Mouse (Mus musculus): ENCODE results near the gene Sos1.
"Not testable (repeated sequence)": the region's sequence is repeated elsewhere in the genome, so short reads cannot be mapped to it uniquely, and the experiment has no call there.

Gene Sos1

GRCm38 (mm10) chr17:80496185-80496584 is 15.9 kb upstream of the Sos1 start:
- in situ Hi-C loops (cut with MboI, MseI) = no loop called here

- in situ Hi-C loops (cut with MboI, MseI) = no loop called here
These were observed 13.6 kb upstream of the Sos1 start for GRCm38 (mm10) chr17:80493891-80494290.

DNA sequence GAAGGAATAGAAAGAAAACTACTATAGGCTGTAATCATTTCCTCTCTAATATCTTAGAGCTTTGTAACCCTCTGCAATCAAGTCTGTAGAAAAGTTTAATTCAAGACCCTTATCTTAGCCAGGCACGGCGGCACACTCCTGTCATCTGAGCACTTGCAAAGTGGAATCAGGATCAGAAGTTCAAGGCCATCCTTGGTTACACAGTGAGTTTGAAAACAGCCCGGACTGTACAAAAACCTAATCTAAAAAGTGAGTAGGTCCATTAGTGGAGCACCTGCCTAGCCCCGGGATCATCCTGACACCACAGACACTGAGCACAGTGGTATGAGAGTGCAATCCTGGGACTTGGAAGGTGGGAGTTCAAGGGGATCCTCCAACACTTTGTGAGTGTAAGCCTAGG is 12.6 kb upstream of the Sos1 start:
- in situ Hi-C loops (cut with MboI, MseI) = no loop called here

DNA sequence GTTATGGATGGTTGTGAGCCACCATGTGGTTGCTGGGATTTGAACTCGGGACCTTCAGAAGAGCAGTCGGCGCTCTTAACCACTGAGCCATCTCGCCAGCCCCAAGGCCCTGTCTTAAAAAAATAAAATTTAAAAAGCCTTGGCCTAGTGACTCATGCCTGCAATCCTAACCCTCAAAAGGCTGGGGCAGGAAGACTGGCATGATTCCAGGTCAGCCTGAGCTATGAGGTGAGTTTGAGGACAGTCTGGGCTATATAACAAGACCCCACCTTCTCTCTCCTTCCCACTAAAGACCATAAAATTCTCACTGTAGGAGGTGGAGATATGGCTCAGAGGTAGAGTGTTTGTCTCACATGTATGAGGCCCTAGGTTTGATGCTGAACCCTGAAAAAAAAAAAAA is 12.0 kb upstream of the Sos1 start:
- in situ Hi-C loops (cut with MboI, MseI) = no loop called here

DNA sequence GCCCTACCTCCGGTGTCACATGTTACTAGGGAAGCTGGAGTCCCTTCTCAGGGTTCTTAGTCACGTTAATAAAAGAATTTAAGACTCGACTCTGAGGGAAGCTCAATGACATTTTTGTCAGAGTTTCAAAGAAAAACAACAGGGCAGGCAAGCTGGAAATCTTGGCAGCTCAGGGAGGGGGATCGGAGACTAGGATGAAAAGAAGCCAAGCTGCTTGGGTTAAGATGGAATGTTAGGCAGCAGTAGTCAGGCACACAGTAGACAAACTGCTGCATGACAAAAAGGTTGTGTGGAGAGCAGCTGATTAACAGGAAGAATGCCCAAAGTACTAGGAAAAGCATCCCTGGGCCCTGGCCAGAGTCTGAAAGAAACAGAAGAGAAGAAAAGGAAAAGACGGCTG is 9.9 kb upstream of the Sos1 start:
- in situ Hi-C loops (cut with MboI, MseI) = no loop called here

GRCm38 (mm10) chr17:80488918-80489317 is 8.7 kb upstream of the Sos1 start:
- in situ Hi-C loops (cut with MboI, MseI) = no loop called here

DNA sequence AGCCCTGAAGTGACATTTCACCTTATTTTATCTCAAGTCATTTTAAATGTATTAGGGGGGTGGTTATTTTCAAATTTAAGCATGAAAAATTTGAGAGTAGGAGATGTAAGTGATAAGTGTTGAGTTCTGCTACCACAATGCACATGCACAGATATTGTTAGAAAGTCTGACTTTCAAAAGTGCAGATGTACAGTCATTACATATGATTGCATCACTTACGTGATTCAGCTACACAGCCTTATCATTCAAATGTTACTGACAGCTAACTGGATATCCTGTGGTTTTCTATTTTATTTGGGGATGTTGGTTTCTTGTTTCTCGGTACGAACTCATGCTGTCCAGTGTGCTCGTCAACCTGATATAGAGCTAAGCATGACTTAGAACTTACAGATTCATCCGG is 4.9 kb upstream of the Sos1 start:
- in situ Hi-C loops (cut with MboI, MseI) = no loop called here

DNA sequence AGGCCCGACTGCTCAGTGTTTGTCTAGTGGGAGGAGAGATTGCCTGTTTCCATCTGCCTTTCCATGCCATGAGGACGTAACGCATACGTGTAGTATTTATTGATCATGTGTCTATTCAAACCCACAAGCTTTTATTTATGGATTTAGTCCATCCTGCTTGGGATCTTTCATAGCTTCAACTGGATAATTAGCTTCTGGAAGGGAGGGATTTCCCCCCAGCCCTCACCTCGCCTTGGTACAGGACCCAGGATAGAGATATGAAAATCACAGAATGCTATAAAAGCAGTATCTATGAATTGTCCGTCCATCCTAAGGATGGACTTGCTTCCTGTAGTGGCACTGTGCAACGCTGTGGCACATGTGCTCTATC is 587 bp upstream of the Sos1 start:
- in situ Hi-C loops (cut with MboI, MseI) = loop anchor here (5.0 kb wide), 1 partner anchor 71 kb away; no protein-coding TSS in a partner anchor

GRCm38 (mm10) chr17:80479295-80480030 is 790 bp downstream of the Sos1 start:
- in situ Hi-C loops (cut with MboI, MseI) = loop anchor here (5.0 kb wide), 1 partner anchor 73 kb away; no protein-coding TSS in a partner anchor

DNA sequence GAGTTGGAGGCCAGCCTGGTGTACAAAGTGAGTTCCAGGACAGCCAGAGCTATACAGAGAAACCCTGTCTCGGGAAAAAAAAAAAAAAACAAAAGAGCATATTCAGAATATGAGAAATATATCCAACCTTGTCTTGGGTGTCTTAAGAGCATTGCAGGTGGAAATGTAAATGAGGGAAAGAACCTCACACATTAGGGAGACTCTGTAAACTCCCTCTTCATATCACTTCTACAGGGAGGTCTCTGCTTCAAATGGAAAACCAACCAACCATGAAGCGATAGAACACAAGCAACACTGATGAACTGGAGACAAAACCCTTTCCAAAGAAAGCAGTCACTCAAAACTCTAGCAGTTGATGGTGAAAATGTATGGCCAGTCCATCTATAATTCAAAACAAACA is 2.6 kb downstream of the Sos1 start:
- in situ Hi-C loops (cut with MboI, MseI) = no loop called here

DNA sequence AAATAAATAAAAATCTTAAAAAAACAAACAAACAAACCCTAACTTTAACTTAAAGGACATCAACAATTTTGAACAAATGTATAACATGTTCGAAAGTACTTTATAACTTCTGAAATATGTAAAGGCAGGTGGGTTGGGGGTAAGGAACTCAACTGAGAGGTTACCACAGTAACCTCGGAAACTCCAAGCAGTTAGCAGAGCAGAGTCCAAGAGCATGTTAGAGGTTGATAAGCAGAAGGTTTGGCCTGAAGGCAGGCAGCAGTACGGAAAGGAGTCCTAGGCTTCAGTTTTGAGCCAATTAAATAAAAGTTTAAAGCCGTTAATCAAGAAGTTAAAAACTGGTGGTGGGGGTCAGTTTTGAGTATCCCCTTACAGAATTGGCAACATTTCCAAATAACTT is 3.8 kb downstream of the Sos1 start:
- in situ Hi-C loops (cut with MboI, MseI) = no loop called here

DNA sequence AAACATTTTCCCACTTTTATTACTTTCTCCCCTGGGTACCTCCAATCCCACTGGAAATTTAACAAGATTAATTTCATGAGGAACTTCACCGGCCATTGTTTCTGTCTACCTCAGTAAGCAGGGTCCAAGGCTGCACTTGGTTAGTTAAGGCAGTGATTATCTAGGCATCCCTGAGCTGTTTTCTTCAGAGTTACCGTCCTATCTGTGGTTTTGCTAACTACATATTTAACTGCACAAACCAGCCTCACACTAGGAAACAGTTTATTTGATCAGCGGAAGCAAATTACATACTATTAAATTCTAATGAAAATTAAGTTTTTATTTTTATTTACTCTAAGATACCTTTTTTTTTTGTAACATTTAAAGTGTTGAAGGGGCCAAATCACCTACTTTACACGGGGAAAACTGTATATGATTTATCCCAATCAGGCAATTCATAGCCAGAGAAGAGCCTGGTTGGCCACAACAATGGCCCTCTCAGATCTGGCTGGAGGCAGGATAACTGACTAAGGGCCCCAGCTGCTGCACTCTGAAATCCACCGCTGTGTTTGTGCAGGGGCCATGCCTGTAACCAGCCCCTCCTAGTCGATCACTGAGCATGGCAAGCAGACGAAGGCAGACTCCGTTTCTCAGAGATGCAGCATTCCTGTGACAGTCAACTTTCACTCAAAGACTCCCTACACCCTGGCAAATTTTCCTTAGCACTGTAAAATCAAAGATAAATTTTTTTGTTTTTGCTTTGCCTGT is 9.0 kb downstream of the Sos1 start:
- in situ Hi-C loops (cut with MboI, MseI) = no loop called here

DNA sequence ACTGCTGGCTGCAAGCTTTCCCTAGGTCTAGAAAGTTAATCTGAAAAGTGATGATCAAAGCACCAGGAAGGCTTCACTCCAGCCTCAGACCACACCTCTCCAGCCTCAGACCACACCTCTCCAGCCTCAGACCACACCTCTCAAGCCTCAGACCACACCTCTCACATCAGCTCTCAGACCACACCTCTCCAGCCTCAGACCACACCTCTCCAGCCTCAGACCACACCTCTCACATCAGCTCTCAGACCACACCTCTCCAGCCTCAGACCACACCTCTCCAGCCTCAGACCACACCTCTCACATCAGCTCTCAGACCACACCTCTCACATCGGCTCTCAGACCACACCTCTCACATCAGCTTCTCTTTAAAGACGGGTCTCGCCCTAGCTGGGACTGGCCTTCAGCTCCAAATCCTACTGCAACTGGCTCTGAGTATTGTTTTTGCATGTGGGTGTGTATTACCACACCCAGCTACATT is 11.8 kb downstream of the Sos1 start:
- in situ Hi-C loops (cut with MboI, MseI) = not testable (repeated sequence)

DNA sequence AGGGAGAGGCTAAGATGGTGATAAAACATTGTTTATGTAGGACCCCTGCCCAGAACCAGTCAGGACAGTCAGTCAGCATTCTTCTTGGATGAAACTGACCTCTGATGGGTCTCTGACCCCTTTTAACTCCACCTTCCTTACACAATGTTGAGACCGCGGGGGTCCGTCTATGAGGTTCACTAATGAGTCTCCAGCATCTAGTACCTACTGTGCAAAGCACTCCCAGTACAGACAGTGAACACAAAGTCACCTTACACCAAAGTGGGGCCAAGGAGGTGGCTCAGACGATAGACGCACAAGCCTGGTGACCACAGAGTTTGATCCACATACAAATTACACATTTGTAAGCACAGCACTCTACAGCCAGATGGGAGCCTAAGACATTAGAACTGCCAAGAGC is 20.0 kb downstream of the Sos1 start:
- in situ Hi-C loops (cut with MboI, MseI) = loop anchor here (5.0 kb wide), 1 partner anchor 88 kb away; the partner anchor contains the start of gene Gm10190

- in situ Hi-C loops (cut with MboI, MseI) = loop anchor here (5.0 kb wide), 1 partner anchor 97 kb away; no protein-coding TSS in a partner anchor
These were observed 24.6 kb downstream of the Sos1 start for GRCm38 (mm10) chr17:80455648-80456047.

DNA sequence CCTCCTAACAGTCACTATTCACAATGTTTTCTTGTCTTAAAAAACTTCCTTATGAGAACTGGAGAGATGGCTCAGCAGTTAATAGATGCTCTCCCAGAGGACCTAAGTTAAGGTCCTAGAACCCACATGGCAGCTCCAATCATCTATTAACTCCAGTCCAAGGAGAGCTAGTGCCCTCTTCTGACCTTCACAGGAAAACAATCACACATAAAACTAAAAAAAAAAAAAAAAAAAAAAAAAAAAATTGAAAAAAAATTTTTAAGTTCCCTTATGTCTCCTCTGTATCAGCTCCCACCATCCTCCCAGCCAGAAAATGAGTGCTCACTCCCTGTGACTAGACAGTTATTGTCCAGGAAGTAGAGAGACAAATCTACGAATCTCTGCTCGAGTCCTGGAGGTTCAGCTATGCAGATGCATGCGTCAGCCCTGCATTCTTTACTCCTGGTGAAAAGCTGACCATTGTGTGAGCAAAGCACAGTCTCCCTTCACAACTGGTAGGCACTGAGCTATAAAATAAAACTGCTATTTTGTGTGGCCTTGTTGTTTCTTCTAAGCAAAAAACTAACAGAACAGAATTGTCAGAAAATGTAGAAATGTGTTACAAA is 29.7 kb downstream of the Sos1 start:
- in situ Hi-C loops (cut with MboI, MseI) = no loop called here

DNA sequence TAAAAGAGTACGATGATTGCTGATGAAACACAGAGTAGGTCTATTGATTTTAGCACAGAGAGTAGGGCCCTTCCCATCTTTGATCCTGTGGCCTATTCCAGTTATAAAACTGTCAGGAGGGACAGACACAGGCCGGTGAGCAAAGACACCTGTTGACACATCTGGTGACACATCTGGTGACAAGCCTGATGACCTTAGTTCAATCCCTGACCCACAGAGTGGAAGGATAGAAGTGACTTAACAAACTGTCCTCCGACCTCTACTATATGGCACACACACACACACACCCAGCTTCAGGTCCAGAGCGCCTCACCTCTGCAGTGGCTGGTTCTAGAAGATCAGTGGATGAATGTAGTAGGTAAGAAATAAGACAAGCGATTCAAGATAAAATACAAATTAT is 33.8 kb downstream of the Sos1 start:
- in situ Hi-C loops (cut with MboI, MseI) = loop anchor here (25.0 kb wide), 1 partner anchor 1041 kb away; no protein-coding TSS in a partner anchor

DNA sequence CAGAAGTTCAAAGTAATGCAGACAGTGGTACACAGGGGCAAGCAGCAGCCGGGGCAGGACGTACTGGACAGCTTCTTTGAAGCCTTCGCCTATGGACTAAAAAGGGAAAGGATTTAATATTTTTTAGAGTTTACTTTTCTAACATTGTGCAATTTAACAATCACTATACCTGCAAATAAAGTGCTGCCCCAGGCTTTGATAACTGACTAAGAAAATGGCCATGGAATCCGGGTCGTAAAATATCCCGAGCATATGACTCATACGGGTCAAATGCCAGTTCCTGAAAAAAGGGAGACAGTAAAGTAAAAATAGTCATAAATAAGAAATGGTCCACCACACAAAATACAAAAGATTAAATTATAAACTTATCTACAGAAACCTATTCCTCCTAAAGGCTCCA is 34.8 kb downstream of the Sos1 start:
- in situ Hi-C loops (cut with MboI, MseI) = loop anchor here (25.0 kb wide), 1 partner anchor 1042 kb away; no protein-coding TSS in a partner anchor

DNA sequence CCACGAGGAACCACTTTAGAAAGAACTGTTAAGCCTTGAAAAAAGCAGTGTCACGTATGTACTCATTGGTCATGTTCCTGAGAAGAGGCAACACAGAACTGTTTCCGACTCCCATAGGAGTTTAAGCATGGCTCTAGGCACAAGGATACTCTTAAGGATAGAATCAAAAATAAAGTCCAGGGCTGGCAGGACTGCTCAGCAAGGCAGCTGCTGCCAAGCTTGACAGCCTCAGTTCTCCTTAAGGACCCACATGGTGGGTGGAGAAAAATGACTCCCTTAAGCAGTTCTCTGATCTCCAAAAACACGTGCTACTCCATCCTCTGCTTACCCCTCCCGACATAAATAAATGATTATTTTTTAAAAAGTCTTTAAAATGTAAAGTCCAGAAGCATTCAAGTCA is 44.6 kb downstream of the Sos1 start:
- in situ Hi-C loops (cut with MboI, MseI) = loop anchor here (25.0 kb wide), 1 partner anchor 1052 kb away; no protein-coding TSS in a partner anchor

GRCm38 (mm10) chr17:80434430-80434829 is 45.8 kb downstream of the Sos1 start:
- in situ Hi-C loops (cut with MboI, MseI) = loop anchor here (25.0 kb wide), 1 partner anchor 1053 kb away; no protein-coding TSS in a partner anchor

GRCm38 (mm10) chr17:80431997-80432396 is 48.3 kb downstream of the Sos1 start:
- in situ Hi-C loops (cut with MboI, MseI) = loop anchor here (25.0 kb wide), 1 partner anchor 1055 kb away; no protein-coding TSS in a partner anchor

DNA sequence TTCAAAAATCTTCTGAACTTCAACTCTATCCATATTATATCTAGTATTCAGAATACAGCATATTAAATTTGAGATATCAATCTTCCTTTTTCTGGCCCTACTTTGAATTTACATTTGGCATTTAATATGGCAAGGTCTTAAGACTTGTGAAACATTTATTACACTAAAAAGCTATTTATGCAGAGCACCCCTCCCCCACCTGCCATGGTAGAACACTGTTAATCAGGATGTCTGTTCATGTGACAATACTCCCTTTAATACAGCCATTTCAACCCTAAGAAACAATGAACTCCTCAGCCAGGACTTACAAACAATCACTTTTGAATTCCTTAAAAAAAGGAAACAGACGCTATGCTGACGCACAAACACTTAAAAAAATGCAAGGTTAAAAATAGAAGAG is 52.3 kb downstream of the Sos1 start:
- in situ Hi-C loops (cut with MboI, MseI) = loop anchor here (25.0 kb wide), 1 partner anchor 1059 kb away; no protein-coding TSS in a partner anchor
